Mouse (Mus musculus) spleen, adult 2 months (tissue): ENCODE results near the gene Tnfaip8l2.

Experiments
- CTCF ChIP-seq: fragments of 200-500 bp; IDR thresholded peaks from 2 replicates; pipeline ENCODE4 v1.5.1; 2011; ENCODE audit warnings: mild to moderate bottlenecking, inconsistent platforms; ENCODE audit not compliant: insufficient read depth, insufficient read length, insufficient replicate concordance; ENCODE audit errors: extremely low read depth
- POLR2A ChIP-seq: fragments of 200-500 bp; IDR thresholded peaks from 2 replicates; pipeline ENCODE4 v1.6.1; 2011; ENCODE audit warnings: low read depth, low read length, inconsistent platforms

DNA sequence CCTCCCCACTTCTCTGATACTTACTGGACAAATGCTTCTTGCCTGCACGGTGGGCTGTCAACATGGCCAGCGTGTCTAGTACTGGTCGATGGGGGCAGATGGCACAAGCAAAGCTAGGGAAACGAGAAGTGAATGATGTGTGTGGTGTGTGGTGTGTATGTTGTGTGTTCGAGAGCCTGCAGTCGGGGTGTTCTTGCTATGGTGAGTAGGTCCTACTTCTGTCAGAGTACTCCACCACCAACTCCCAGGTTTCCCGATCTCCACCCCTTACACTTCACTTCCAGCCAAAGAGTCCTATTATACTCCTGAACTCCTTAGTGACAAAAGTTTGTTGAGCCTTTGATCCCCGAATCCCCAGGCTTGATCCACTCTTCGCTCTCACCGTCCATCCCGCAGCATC lies 9.0 kb downstream of the Tnfaip8l2 start:
- TF ChIP-seq POLR2A (no peak), CTCF (no peak)
